Mouse (Mus musculus): ENCODE measurements around the gene Carm1. TPM values are rescaled to one million over a fixed set of nuclear protein-coding genes. Genes with fewer than 3 reads are reported as not detected.

Carm1 gene
- total and polyA plus RNA-seq, 2 experiments from 2014 or later: 27.3 to 97.4 TPM

- H3K27me3 ChIP-seq (ENCODE audit: insufficient read depth, low read length): no peaks in the 10 kb centered on the region
- no peak overlapping the region for H3K4me3 ChIP-seq (ENCODE audit: low read depth, low read length)
- DNase-seq (ENCODE audit: low spot score) (no peak), ATAC-seq (ENCODE audit: low FRiP score) (no peak)
- WGBS: 91% methylated on average over 2 of the region's 2 CpGs
- peaks cover 8% of the 10 kb centered on the region for H3K4me1 ChIP-seq (ENCODE audit: insufficient read depth, low read length)
- H3K36me3 ChIP-seq (ENCODE audit: insufficient read depth, low read length): peaks cover 6% of the 10 kb centered on the region; the same call in 1 of the 2 replicates
- no peak for TF ChIP-seq CTCF (IDR thresholded peaks at IDR 0.05)
- H3K9ac ChIP-seq (replicated peaks; ENCODE audit: low read length, poor library complexity, severe bottlenecking): no peak overlapping the region
- no peaks in the 10 kb centered on the region for H3K9me3 ChIP-seq (ENCODE audit: low read length)
- no peak overlapping the region for H3K27ac ChIP-seq (ENCODE audit: low read depth, low read length)
- H3K4me2 ChIP-seq (ENCODE audit: low read depth, low read length, poor library complexity, severe bottlenecking): no peak overlapping the region
These were observed 48.1 kb downstream of the Carm1 start for GRCm38 (mm10) chr9:21594838-21595237.

- ATAC-seq (ENCODE audit: low FRiP score) (no peak), DNase-seq (ENCODE audit: low spot score) (peak; percentile 36)
- H3K4me1 ChIP-seq (ENCODE audit: insufficient read depth, low read length): peaks cover 4% of the 10 kb centered on the region; the same call in 1 of the 2 replicates
- peak; percentile 46 for TF ChIP-seq CTCF (IDR thresholded peaks at IDR 0.05)
- peaks cover 4% of the 10 kb centered on the region; the same call in 1 of the 2 replicates for H3K36me3 ChIP-seq (ENCODE audit: insufficient read depth, low read length)
- H3K27ac ChIP-seq (ENCODE audit: low read depth, low read length): no peak overlapping the region
- no peak overlapping the region for H3K4me2 ChIP-seq (ENCODE audit: low read depth, low read length, poor library complexity, severe bottlenecking)
- 31% methylated on average over 2 of the region's 2 CpGs for WGBS
- no peaks in the 10 kb centered on the region for H3K27me3 ChIP-seq (ENCODE audit: insufficient read depth, low read length)
- H3K9me3 ChIP-seq (ENCODE audit: low read length): no peaks in the 10 kb centered on the region
- H3K9ac ChIP-seq (replicated peaks; ENCODE audit: low read length, poor library complexity, severe bottlenecking): no peak overlapping the region
- H3K4me3 ChIP-seq (ENCODE audit: low read depth, low read length): no peak overlapping the region
These were observed 51.5 kb downstream of the Carm1 start for GRCm38 (mm10) chr9:21598198-21598597.

GRCm38 (mm10) chr9:21600186-21600585 is 53.5 kb downstream of the Carm1 start:
- no peak overlapping the region for H3K27ac ChIP-seq (ENCODE audit: low read depth, low read length)
- no peaks in the 10 kb centered on the region for H3K27me3 ChIP-seq (ENCODE audit: insufficient read depth, low read length)
- DNase-seq (ENCODE audit: low spot score): no peak
- H3K4me1 ChIP-seq (ENCODE audit: insufficient read depth, low read length): no peaks in the 10 kb centered on the region
- no peak for ATAC-seq (ENCODE audit: low FRiP score)
- no peaks in the 10 kb centered on the region for H3K9me3 ChIP-seq (ENCODE audit: low read length)
- no peak for TF ChIP-seq CTCF (IDR thresholded peaks at IDR 0.05)
- H3K4me3 ChIP-seq (ENCODE audit: low read depth, low read length): no peak overlapping the region
- H3K9ac ChIP-seq (replicated peaks; ENCODE audit: low read length, poor library complexity, severe bottlenecking): no peak overlapping the region
- no peak overlapping the region for H3K4me2 ChIP-seq (ENCODE audit: low read depth, low read length, poor library complexity, severe bottlenecking)
- peaks cover 4% of the 10 kb centered on the region; the same call in 1 of the 2 replicates for H3K36me3 ChIP-seq (ENCODE audit: insufficient read depth, low read length)
- WGBS: 82% methylated on average over 3 of the region's 3 CpGs

GRCm38 (mm10) chr9:21601073-21601472 is 54.4 kb downstream of the Carm1 start:
- no peak for ATAC-seq (ENCODE audit: low FRiP score)
- Histone ChIP-seq H3K27ac (ENCODE audit: low read depth, low read length) (no peak overlapping the region), H3K4me3 (ENCODE audit: low read depth, low read length) (no peak overlapping the region), H3K27me3 (ENCODE audit: insufficient read depth, low read length) (no peaks in the 10 kb centered on the region), H3K4me2 (ENCODE audit: low read depth, low read length, poor library complexity, severe bottlenecking) (no peak overlapping the region), H3K9me3 (ENCODE audit: low read length) (no peaks in the 10 kb centered on the region), H3K4me1 (ENCODE audit: insufficient read depth, low read length) (no peaks in the 10 kb centered on the region), H3K9ac (replicated peaks; ENCODE audit: low read length, poor library complexity, severe bottlenecking) (no peak overlapping the region), H3K36me3 (ENCODE audit: insufficient read depth, low read length) (peaks cover 4% of the 10 kb centered on the region; the same call in 1 of the 2 replicates)
- 82% methylated on average over 2 of the region's 2 CpGs for WGBS
- TF ChIP-seq CTCF (IDR thresholded peaks at IDR 0.05): no peak
- no peak for DNase-seq (ENCODE audit: low spot score)

- TF ChIP-seq CTCF (IDR thresholded peaks at IDR 0.05): peak; percentile 92
- Histone ChIP-seq H3K4me2 (ENCODE audit: low read depth, low read length, poor library complexity, severe bottlenecking) (no peak overlapping the region), H3K27ac (ENCODE audit: low read depth, low read length) (no peak overlapping the region), H3K9ac (replicated peaks; ENCODE audit: low read length, poor library complexity, severe bottlenecking) (no peak overlapping the region), H3K9me3 (ENCODE audit: low read length) (no peaks in the 10 kb centered on the region), H3K4me1 (ENCODE audit: insufficient read depth, low read length) (no peaks in the 10 kb centered on the region), H3K27me3 (ENCODE audit: insufficient read depth, low read length) (no peaks in the 10 kb centered on the region), H3K4me3 (ENCODE audit: low read depth, low read length) (no peak overlapping the region), H3K36me3 (ENCODE audit: insufficient read depth, low read length) (peaks cover 4% of the 10 kb centered on the region; the same call in 1 of the 2 replicates)
- DNase-seq (ENCODE audit: low spot score): peak; percentile 84
- ATAC-seq (ENCODE audit: low FRiP score): no peak
- WGBS: 48% methylated on average over 10 of the region's 10 CpGs
These were observed 55.2 kb downstream of the Carm1 start for GRCm38 (mm10) chr9:21601722-21602399.

- ATAC-seq (ENCODE audit: low FRiP score) (no peak), DNase-seq (ENCODE audit: low spot score) (no peak)
- Histone ChIP-seq H3K9ac (replicated peaks; ENCODE audit: low read length, poor library complexity, severe bottlenecking) (no peak overlapping the region), H3K36me3 (ENCODE audit: insufficient read depth, low read length) (peaks cover 4% of the 10 kb centered on the region; the same call in 1 of the 2 replicates), H3K9me3 (ENCODE audit: low read length) (no peaks in the 10 kb centered on the region), H3K27ac (ENCODE audit: low read depth, low read length) (no peak overlapping the region), H3K4me3 (ENCODE audit: low read depth, low read length) (no peak overlapping the region), H3K4me2 (ENCODE audit: low read depth, low read length, poor library complexity, severe bottlenecking) (no peak overlapping the region), H3K4me1 (ENCODE audit: insufficient read depth, low read length) (no peaks in the 10 kb centered on the region), H3K27me3 (ENCODE audit: insufficient read depth, low read length) (no peaks in the 10 kb centered on the region)
- TF ChIP-seq CTCF (IDR thresholded peaks at IDR 0.05): no peak
- WGBS: 72% methylated on average over 5 of the region's 5 CpGs
These were observed 57.4 kb downstream of the Carm1 start for GRCm38 (mm10) chr9:21604119-21604518.

All from midbrain, postnatal 0 days (tissue).